Mouse (Mus musculus): ENCODE measurements at regions not wholly inside any gene's neighbourhood (a gene's known extent, or its start where the extent isn't known, plus 50 kb on each side); places are given as distances from the start of the nearest gene placed in this dataset.

GRCm38 (mm10) chr2:103871522-103872276 is 74.2 kb upstream of the Caprin1 start:
- TF ChIP-seq CTCF (IDR thresholded peaks at IDR 0.05; ENCODE audit: borderline replicate concordance, extremely low read depth, insufficient read depth, insufficient read length) (peak; percentile 90), POLR2A (IDR thresholded peaks at IDR 0.05; ENCODE audit: borderline replicate concordance, extremely low read depth, insufficient read depth, insufficient read length, poor library complexity, severe bottlenecking) (no peak)
- peak; percentile 93 for DNase-seq (ENCODE audit: low read depth)

- TF ChIP-seq CTCF (IDR thresholded peaks at IDR 0.05; ENCODE audit: borderline replicate concordance, extremely low read depth, insufficient read depth, insufficient read length) = no peak
- no peak for TF ChIP-seq POLR2A (IDR thresholded peaks at IDR 0.05; ENCODE audit: borderline replicate concordance, extremely low read depth, insufficient read depth, insufficient read length, poor library complexity, severe bottlenecking)
- no peak for DNase-seq (ENCODE audit: low read depth)
Observed at GRCm38 (mm10) chr2:103872277-103872636, 74.8 kb upstream of the Caprin1 start.

GRCm38 (mm10) chr2:103873381-103873780 is 75.9 kb upstream of the Caprin1 start:
- TF ChIP-seq POLR2A (IDR thresholded peaks at IDR 0.05; ENCODE audit: borderline replicate concordance, extremely low read depth, insufficient read depth, insufficient read length, poor library complexity, severe bottlenecking) (no peak), CTCF (IDR thresholded peaks at IDR 0.05; ENCODE audit: borderline replicate concordance, extremely low read depth, insufficient read depth, insufficient read length) (no peak)
- DNase-seq (ENCODE audit: low read depth) = no peak

- no peak for TF ChIP-seq POLR2A (IDR thresholded peaks at IDR 0.05; ENCODE audit: borderline replicate concordance, extremely low read depth, insufficient read depth, insufficient read length, poor library complexity, severe bottlenecking)
- no peak for TF ChIP-seq CTCF (IDR thresholded peaks at IDR 0.05; ENCODE audit: borderline replicate concordance, extremely low read depth, insufficient read depth, insufficient read length)
- DNase-seq (ENCODE audit: low read depth) = no peak
Observed at GRCm38 (mm10) chr2:103874466-103874865, 77.0 kb upstream of the Caprin1 start.

- TF ChIP-seq POLR2A (IDR thresholded peaks at IDR 0.05; ENCODE audit: borderline replicate concordance, extremely low read depth, insufficient read depth, insufficient read length, poor library complexity, severe bottlenecking) (no peak), CTCF (IDR thresholded peaks at IDR 0.05; ENCODE audit: borderline replicate concordance, extremely low read depth, insufficient read depth, insufficient read length) (no peak)
- no peak for DNase-seq (ENCODE audit: low read depth)
Observed at GRCm38 (mm10) chr2:103875754-103876153, 78.3 kb upstream of the Caprin1 start.

GRCm38 (mm10) chr2:103876236-103876635 is 78.8 kb upstream of the Caprin1 start:
- TF ChIP-seq CTCF (IDR thresholded peaks at IDR 0.05; ENCODE audit: borderline replicate concordance, extremely low read depth, insufficient read depth, insufficient read length) (no peak), POLR2A (IDR thresholded peaks at IDR 0.05; ENCODE audit: borderline replicate concordance, extremely low read depth, insufficient read depth, insufficient read length, poor library complexity, severe bottlenecking) (no peak)
- no peak for DNase-seq (ENCODE audit: low read depth)

- TF ChIP-seq POLR2A (IDR thresholded peaks at IDR 0.05; ENCODE audit: borderline replicate concordance, extremely low read depth, insufficient read depth, insufficient read length, poor library complexity, severe bottlenecking) (no peak), CTCF (IDR thresholded peaks at IDR 0.05; ENCODE audit: borderline replicate concordance, extremely low read depth, insufficient read depth, insufficient read length) (no peak)
- DNase-seq (ENCODE audit: low read depth) = peak; percentile 78
Observed at GRCm38 (mm10) chr2:103881026-103881763, 76.6 kb upstream of the Lmo2 start.

GRCm38 (mm10) chr2:103884926-103885325 is 72.9 kb upstream of the Lmo2 start:
- DNase-seq (ENCODE audit: low read depth) = no peak

GRCm38 (mm10) chr2:103888023-103888422 is 69.8 kb upstream of the Lmo2 start:
- TF ChIP-seq CTCF (IDR thresholded peaks at IDR 0.05; ENCODE audit: borderline replicate concordance, extremely low read depth, insufficient read depth, insufficient read length) (no peak), POLR2A (IDR thresholded peaks at IDR 0.05; ENCODE audit: borderline replicate concordance, extremely low read depth, insufficient read depth, insufficient read length, poor library complexity, severe bottlenecking) (no peak)
- no peak for DNase-seq (ENCODE audit: low read depth)

More at GRCm38 (mm10) chr2:103884926-103885325, 72.9 kb upstream of the Lmo2 start:
- TF ChIP-seq CTCF (IDR thresholded peaks at IDR 0.05; ENCODE audit: borderline replicate concordance, extremely low read depth, insufficient read depth, insufficient read length) (no peak), POLR2A (IDR thresholded peaks at IDR 0.05; ENCODE audit: borderline replicate concordance, extremely low read depth, insufficient read depth, insufficient read length, poor library complexity, severe bottlenecking) (no peak)

GRCm38 (mm10) chr2:103891240-103891767 is 66.5 kb upstream of the Lmo2 start:
- DNase-seq (ENCODE audit: low read depth) = peak; percentile 88
- TF ChIP-seq CTCF (IDR thresholded peaks at IDR 0.05; ENCODE audit: borderline replicate concordance, extremely low read depth, insufficient read depth, insufficient read length) (no peak), POLR2A (IDR thresholded peaks at IDR 0.05; ENCODE audit: borderline replicate concordance, extremely low read depth, insufficient read depth, insufficient read length, poor library complexity, severe bottlenecking) (no peak)

GRCm38 (mm10) chr2:103893159-103893740 is 64.5 kb upstream of the Lmo2 start:
- no peak for DNase-seq (ENCODE audit: low read depth)
- no peak for TF ChIP-seq POLR2A (IDR thresholded peaks at IDR 0.05; ENCODE audit: borderline replicate concordance, extremely low read depth, insufficient read depth, insufficient read length, poor library complexity, severe bottlenecking)
- TF ChIP-seq CTCF (IDR thresholded peaks at IDR 0.05; ENCODE audit: borderline replicate concordance, extremely low read depth, insufficient read depth, insufficient read length) = no peak
